Mouse (Mus musculus): ENCODE results near the gene Caln1.

Caln1 gene

DNA sequence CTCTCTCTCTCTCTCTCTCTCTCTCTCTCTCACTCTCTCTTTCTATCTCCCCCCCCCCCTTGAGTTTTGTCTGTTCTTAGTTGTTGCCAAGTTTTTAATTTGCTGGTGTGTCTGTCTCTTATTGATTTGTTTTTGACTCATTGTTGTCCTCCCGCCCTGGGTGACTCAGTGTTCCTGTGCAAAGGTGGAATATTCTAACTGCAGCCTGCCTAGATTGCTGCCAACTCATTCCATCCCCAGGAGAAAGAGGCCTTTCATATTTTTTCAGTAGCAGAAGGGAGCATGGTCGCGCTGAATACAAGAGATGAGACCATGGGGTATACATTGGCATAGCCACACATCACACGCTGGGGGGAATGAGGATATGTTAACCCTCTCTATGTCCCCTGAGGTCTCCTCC lies 335.6 kb downstream of the Caln1 start:
- DNase-seq, result no peak

DNA sequence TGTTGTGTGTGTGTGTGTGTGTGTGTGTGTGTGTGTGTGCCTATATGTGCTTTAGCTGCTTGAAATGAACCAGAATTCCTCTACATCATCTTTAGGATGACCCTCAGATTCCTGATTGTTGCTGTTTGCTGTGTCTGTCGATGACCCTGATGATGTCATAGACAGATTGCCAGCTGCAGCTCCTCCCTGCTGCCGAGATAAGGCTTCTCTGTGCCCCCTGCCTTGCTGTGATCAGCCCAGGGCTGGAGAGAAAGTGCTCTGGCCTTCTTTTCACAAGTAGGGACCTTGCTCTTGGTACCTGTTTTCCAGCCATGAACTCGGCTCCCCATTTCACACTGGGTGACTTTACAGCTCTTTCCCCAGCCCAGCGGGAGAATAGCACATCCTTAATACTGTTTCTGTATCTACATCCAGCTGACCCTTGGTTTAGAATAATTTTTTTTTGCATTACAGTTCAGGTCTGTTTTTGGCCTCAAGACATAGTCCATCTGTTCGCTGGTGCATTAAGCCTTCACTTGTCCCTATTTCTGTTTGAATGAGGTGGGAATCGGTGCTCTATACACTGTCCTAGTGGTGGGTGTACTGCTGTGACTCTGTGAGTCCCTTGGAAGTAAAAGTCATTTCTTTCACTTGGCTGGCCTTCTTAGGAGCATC lies 337.1 kb downstream of the Caln1 start:
- no peak for DNase-seq

DNA sequence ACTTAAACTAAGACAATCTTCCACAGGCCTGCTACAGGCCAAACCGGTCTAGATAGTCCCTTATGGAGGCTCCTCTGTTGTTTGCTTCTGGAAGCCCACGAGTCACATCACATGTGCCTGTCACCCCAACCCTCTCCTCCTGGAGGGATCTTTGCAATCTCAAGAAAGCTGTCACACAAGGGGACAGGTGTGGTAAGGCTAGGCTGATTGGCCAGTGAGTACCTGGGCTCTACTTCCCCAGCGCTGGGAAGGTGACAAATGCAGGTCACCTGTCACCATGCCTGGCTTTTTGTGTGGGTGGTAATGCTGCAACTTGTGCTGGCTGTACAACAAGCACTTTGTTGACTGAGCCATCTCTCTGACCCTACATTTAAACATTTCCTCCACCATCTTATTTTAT lies 338.5 kb downstream of the Caln1 start:
- no peak for DNase-seq

DNA sequence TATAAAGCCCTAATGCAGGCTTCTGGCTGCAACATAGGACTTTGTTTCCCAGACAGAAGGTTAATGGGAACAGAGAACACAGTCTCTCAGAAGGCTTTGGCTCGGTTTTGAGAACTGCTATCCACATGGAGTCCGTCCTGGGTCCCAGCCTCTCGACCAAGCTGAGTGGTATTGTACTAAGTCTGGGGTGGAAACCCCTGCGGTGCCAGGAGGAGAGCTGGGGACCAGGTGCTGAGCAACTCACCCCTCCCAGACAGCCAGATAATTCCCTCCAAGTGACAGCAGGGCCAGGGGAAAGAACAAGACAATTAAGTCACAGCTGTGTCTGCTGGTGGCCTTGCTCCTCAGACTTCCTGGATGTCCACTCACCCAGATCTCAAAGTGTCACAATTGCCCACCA lies 339.4 kb downstream of the Caln1 start:
- no peak for DNase-seq

DNA sequence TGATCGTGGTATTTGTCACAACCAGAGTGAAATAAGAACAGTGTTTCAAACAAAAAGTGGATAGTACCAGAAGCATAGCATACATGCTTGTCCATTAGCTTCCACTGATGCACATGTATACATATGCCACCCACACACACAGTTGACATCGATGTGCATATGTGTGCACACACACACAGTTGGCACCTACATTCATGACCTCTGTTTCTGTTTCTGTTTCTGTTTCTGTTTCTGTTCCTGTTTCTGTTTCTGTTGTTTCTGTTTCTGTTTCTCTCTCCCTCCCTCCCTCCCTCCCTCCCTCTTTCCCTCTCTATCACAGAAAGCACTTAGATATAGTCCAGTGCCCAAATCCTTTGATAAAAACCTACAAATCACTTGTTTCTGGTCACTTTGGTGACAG lies 342.4 kb downstream of the Caln1 start:
- no peak for DNase-seq

DNA sequence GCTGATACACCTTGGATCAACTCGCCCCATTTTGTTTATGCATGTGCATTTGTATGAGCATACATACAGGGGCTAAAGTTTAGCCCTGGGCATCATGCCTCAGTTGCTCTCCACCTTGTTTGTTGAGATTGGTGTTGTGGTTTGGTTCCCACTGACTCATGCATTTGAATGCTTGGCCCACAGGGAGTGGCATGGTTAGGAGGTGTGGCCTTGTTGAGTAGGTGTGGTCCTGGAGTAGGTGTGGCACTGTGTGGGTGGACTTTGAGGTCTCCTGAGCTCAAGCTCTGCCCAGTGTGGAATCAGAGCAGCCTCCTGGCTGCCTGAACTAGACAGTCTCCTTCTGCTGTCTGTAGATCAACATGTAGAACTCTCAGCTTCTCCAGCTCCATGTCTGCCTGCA lies 343.0 kb downstream of the Caln1 start:
- DNase-seq, result no peak

DNA sequence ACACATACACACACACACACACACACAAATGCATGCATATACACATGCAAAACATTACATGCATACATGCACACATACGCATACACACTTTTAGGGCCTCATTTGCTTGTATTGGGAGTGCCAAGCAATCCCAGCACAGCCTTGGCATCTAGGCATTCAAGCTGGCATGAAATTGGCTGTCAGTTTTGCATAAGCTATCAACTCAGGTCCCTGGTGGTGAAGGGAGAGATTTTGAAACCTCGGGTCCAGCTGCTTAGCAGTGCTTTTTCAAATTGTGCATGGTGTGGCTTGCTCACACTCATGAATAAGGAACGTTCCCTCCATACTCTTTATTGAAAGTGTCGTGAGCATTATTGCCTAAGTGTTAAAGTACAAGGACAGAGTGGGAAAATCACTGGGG lies 345.9 kb downstream of the Caln1 start:
- DNase-seq, result no peak

DNA sequence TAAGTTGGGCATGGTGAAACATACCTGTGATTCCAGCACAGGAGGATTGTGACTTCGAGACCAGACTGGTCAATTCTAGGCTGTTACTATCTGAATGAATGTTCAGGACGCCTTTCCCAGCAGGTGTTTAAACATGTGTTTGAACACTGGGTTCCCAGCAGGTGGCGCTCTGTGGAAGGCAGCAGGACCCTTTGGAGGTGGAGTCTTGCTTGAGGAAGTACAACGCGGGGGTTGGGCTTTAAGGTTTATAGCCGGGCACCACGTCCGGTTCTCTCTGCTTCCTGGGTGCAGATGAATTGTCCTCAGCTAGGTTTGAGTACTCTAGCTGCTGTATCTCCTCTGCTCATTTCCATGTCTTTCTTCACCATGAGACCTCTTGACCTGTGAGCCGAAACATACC lies 349.1 kb downstream of the Caln1 start:
- DNase-seq, result no peak

DNA sequence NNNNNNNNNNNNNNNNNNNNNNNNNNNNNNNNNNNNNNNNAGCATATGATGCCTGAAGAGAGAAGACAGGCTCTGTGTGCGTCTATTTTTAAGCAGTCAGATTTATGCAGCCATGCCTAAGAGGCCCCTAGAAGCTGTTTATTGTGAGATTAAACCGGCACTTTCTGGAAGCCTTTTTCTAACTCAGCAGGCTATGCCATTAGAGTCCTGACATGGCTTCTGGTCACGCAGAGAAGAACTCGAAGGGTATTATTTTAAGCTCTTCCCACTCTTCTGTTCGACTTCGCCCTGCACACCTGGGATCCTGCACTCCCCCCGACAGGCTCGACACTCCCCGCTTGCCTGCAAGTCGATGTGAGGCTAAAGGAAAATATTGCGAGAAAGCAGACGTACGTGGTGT lies 372.9 kb downstream of the Caln1 start:
- DNase-seq, result no peak

DNA sequence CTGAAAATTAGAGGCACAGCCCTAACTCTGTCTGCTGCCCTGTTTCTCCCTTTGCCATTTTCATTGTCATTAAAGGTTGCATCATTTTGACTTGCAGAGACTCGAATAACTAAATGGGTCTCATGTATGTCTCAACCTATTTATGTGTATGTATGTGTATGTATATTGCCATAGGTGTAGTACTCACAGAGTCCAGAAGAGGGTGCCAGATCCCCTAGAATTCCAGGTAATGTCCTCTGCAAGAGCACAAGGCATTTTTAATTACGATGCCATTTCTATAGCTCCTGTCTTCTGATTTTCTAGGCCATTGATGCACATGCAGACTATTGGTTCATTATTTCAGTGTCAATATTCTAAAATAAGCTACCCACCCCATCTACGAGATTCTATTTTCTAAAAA lies 388.3 kb downstream of the Caln1 start:
- no peak for DNase-seq

DNA sequence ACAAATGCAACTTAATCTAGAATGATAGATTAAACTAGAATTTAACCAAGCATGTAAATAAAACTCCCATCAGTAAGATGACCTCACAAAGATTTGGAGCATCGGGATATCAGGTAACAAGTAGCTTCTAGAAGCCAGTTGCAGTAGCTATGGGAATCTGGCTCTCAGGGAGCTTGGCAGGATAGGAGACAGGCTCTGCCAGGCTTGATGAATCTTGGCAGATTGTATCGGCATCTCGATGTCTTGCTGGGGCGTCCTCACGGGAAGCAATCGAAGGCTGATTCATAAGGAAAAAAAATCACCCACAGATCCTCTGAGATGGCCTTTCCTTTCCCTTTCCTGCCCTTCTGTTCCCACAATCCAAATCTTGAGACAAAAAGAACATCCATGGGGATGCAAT lies 396.5 kb downstream of the Caln1 start:
- no peak for DNase-seq

DNA sequence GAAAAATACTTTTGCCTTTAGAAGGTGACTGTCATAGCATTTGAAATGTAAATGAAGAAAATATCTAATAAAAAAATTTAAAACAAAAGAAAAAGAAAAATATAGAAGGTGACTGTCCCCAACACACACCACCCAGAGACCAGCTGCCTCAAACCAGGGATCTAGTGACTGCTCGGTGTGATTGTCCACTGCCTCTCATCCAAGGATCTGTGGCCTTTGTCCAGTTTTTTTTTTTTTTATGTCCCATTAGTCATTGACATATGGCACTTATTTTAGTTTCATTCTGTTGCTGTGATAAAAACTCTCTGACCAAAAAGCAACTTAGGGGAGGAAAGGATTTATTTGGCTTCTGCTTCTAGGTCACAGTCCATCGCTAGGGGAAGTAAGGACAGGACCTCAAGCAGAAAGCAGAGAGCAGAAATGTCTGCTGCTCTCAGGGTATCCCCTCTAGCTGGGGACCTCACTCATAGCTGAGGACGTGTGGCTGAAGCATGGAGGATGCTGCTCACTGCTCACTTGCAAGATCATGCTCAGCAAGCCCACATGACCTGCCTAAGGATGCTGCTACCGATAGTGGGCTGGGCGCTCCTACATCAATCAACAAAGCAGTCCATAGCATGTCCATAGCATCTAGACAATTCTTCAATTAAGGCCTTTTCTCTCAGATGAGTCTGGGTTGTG lies 401.9 kb downstream of the Caln1 start:
- no peak for DNase-seq

DNA sequence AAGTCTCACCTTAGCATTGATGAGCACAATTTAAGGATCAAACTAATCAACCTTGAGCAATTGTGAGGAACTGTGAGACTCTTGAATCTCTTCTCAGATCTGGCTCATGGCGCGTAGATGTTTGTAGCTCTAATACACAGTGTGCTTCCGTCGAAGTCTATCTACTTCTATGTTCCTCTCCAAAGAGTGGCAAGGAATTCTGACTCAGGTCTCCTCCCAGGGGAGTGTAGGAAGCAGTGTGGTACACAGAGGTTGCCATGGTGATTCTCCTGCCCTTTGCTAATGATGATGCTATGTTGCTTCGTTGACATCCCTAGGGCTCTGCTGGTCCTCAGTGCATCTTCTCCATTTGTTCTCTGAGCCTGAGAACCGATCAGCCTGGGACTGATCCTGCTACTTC lies 403.2 kb downstream of the Caln1 start:
- DNase-seq, result no peak

DNA sequence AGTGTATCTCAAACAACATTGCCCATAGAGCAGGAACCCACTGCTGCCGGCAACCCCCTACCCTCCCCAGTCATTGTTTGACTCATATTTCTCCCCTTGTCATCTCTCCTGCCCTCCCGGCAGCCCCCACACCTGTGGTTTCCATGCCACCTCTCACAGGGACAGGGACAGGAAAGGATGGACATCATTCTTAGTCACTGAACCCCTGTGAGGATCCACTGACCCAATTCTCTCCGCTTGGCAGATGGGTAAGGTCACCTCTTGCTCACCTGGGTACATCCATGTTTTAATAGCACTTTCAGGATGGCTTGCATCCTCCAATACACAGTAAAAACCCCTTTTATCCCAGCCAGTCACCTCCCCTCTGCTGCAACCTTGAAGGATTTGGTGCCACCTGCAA lies 405.7 kb downstream of the Caln1 start:
- no peak for DNase-seq

DNA sequence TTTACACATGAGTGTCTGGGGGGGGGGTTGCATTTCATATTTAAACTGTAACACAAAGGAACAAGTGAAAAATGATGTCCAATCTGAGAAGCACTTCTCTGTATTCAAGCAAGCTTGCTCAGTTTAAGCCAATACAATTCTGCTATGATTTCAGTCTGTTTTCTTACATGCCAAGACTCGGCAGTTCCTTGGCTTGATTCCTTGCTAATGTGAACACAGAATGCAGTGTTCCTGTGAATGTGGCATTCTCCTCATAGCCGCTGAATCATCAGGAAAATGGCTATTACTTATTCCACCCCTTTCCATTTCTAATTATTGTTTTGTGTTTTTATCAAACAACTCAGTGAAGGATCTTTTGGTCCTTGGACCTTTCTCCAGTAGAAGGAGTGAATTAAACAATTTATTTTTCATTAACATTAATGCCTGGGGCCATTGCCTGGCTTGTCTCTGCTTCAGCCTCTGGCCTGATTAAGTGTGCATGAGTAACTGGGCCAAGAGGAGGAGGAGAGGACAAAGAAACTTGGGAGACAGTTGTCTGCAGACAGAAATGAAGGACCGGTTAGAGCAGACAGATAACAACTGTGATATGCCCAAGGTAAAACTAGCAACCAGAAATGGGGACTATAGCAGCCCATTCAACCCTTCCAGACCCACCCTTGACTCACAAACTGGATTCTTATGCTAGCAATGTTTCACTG lies 423.6 kb downstream of the Caln1 start:
- no peak for DNase-seq

DNA sequence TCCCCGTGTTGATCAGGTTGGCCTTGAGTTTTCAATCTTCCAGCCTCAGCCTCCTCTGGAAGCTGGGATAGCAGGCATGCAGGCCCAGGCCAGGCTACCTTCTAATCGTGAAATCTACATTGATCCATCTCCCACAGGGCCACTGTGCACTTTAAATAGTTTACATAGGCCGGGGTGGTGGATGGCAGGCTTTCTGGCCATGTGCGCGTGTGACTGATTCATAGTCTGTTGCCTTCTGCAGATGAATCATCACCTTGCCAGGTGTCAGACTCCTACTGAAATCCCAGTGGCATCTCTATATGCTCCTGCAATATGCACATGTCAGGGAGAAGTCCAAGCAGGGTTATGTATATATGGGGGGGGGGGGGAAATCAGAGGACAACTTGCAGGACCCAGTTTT lies 428.5 kb downstream of the Caln1 start:
- no peak for DNase-seq

DNA sequence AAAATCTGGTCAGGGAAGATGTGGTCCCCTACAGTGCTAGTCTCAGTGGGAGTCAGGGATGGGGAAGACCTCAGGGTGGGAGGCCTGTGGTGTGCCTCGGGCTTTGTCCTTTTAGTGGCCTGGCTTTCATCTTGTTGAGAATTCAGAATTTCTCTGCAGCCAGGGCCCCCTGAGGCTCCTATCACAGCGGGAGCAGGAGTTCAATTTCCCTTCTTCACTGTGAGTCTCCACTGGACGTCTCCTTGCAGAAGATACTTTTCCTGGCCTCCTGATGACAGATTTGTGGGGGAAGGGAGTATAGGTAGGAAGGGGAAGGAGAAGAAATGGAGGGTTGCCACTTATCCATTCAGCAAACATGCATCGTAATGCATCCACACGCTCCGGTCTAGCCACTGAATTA lies 441.1 kb downstream of the Caln1 start:
- no peak for DNase-seq

DNA sequence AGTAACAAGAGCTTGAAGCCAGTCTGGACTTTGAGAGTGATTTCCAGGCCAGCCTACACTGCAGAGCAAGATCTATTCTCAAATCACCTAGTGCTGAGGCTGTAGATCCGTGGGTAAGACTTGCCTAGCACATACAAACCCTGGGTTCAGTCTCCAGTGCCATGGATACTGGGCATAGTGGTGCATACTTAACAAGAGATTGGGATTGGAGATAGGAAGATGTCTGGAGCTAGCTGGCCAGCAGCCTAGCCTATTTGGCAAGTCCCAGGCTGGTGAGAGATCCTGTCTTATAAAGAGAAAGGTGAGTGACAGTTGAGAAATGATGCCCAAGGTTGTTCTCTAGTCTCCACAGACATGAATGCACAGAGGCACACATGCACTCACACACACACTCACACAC lies 441.6 kb downstream of the Caln1 start:
- no peak for DNase-seq

DNA sequence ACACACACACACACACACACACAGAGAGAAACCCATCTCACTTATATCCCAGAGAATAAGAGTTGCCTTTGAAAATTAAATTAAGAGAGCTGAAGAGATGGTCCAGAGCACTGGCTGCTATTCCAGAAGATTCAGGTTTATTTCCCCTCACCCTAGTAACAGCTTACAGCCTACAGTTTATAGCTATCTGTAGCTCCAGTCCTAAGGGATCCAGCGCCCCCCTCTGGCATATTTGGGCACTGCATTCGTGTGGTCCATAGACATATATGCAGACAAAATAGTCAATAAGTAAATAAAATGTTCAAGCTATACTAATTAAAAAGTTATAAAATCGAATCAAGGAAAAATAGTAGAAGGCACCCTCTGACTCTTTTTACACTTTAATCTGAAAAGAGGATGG lies 442.0 kb downstream of the Caln1 start:
- DNase-seq, result no peak

DNA sequence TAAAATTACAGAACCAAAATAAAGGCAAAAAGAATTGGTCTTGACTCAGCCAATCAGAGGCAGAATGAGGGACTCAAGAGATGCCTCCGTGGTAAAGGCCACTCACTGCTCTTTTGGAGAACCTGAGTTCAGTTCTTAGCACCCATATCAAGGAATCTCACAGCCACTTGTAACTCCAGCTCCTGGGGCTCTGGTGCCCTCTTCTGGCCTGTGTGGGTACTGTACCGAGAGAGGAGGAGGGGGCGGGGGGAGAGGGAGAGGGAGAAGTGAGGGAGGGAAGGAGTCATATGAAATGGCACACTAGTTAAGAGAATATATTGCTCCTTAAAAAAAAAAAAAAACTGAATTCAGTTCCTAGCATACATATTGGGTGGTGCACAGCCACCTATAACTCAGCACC lies 442.7 kb downstream of the Caln1 start:
- DNase-seq, result no peak

DNA sequence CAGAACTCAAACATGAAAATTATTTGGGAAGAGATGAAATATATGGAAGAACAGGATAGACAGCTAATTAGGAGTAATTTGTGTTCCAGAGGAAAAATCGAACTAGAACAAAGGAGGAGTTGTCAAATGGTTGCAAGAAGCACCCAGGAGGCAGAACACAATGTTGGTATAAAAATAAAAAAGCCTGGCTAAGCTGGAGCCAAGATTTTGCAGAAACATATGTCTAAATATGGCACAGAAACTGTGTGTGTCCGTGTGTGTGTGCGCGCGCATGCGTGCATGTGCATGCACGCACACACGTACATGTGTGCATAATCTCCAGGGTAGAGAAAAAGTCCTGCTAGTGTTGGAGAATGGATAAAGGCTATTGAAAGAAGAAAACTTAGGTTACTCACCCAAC lies 443.3 kb downstream of the Caln1 start:
- DNase-seq, result no peak

DNA sequence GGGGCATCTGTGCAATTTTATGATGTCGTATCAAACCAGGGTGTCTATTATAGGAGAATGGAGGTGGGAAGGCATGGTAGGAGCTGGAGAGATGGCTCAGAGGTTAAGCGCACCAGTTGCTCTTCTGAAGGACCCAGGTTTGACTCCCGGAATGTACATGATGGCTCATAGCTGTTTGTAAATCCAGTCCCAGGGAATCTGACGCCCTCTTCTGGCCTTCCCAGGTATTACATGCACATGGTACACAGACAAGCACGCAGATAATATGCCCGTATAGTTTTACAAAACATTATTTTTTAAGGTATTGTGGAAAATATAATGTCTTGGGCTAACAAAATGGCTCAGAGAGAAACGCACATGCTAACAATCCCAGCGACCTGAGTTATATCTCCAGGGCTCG lies 443.8 kb downstream of the Caln1 start:
- DNase-seq, result no peak

DNA sequence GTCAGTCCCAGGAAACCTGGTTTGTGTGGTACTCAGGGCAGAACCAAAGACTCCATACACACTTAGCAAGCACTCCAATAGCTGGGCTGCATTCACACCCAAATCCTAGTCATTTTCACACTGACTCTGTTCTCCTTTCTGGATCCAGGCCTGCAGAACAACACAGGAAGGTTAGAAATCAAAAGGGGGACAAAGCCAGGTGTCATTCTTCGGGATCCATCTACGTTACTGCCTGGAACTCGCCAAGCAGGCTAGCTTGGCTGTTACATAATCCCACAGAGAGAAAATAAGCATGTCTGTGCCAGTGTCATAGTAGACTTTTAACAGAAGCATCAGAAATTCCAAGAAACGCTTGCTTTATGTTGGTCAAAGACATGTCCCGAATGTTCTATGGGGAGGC lies 446.1 kb downstream of the Caln1 start:
- DNase-seq, result no peak

DNA sequence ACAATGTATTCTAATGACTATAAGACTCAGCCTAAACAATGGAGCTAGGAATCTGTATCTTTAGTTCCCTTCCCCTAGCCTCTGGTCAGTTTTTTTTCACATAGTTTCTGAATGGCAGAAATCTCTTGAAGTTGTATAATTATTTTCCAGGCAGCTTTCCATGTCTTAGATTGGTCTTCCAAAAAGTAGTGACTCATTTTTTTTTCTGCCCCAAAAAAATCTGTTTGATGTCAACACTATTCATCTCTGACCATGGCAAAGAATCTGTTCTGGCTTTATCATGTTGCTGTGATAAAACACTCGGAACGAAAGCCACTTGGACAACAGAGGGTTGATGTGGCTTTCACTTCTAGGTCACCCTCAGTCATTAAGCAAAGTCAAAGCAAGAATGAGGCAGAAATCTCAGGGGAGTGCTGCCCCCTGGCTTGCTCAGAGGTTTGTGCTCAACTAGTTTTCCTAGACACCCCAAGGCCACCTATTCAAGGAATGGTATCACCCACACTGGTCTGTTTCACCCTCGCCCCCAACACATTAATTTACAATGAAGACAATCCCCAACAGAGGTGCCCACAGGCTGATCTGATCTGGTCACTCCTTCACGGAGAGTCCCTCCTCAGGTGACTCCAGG lies 450.9 kb downstream of the Caln1 start:
- no peak for DNase-seq

Measured in thymus, postnatal 14 days (tissue).